Mouse (Mus musculus): ENCODE results near the gene Sh3gl2. TPM values are rescaled to one million over a fixed set of nuclear protein-coding genes. Genes with fewer than 3 reads are reported as not detected.

Sh3gl2 gene
- total and polyA plus RNA-seq, 2 experiments from 2014 or later, result 47.4 to 123 TPM

GRCm38 (mm10) chr4:85559753-85560152 is 354.8 kb downstream of the Sh3gl2 start:
- WGBS, result 87% methylated on average over 6 of the region's 6 CpGs
- Histone ChIP-seq H3K9me3 (ENCODE audit: low read length) (no peaks in the 10 kb centered on the region), H3K4me2 (ENCODE audit: low read depth, low read length, poor library complexity, severe bottlenecking) (no peak overlapping the region), H3K9ac (replicated peaks; ENCODE audit: low read length, poor library complexity, severe bottlenecking) (no peak overlapping the region), H3K4me3 (ENCODE audit: low read depth, low read length) (no peak overlapping the region), H3K27me3 (ENCODE audit: insufficient read depth, low read length) (no peaks in the 10 kb centered on the region), H3K36me3 (ENCODE audit: insufficient read depth, low read length) (no peaks in the 10 kb centered on the region), H3K27ac (ENCODE audit: low read depth, low read length) (no peak overlapping the region), H3K4me1 (ENCODE audit: insufficient read depth, low read length) (no peaks in the 10 kb centered on the region)
- ATAC-seq (ENCODE audit: low FRiP score), result no peak
- no peak for DNase-seq (ENCODE audit: low spot score)
- no peak for TF ChIP-seq CTCF (IDR thresholded peaks at IDR 0.05)

GRCm38 (mm10) chr4:85585426-85585825 is 380.5 kb downstream of the Sh3gl2 start:
- H3K9me3 ChIP-seq (ENCODE audit: low read length), result no peaks in the 10 kb centered on the region
- H3K27ac ChIP-seq (ENCODE audit: low read depth, low read length), result no peak overlapping the region
- H3K4me3 ChIP-seq (ENCODE audit: low read depth, low read length), result no peak overlapping the region
- no peaks in the 10 kb centered on the region for H3K4me1 ChIP-seq (ENCODE audit: insufficient read depth, low read length)
- ATAC-seq (ENCODE audit: low FRiP score) (no peak), DNase-seq (ENCODE audit: low spot score) (no peak)
- TF ChIP-seq CTCF (IDR thresholded peaks at IDR 0.05), result no peak
- H3K4me2 ChIP-seq (ENCODE audit: low read depth, low read length, poor library complexity, severe bottlenecking), result no peak overlapping the region
- H3K27me3 ChIP-seq (ENCODE audit: insufficient read depth, low read length), result no peaks in the 10 kb centered on the region
- no peaks in the 10 kb centered on the region for H3K36me3 ChIP-seq (ENCODE audit: insufficient read depth, low read length)
- H3K9ac ChIP-seq (replicated peaks; ENCODE audit: low read length, poor library complexity, severe bottlenecking), result no peak overlapping the region
- 94% methylated on average over 2 of the region's 2 CpGs for WGBS

- no peak for TF ChIP-seq CTCF (IDR thresholded peaks at IDR 0.05)
- DNase-seq (ENCODE audit: low spot score), result no peak
- Histone ChIP-seq H3K9ac (replicated peaks; ENCODE audit: low read length, poor library complexity, severe bottlenecking) (no peak overlapping the region), H3K4me2 (ENCODE audit: low read depth, low read length, poor library complexity, severe bottlenecking) (no peak overlapping the region), H3K27ac (ENCODE audit: low read depth, low read length) (no peak overlapping the region), H3K4me3 (ENCODE audit: low read depth, low read length) (no peak overlapping the region), H3K9me3 (ENCODE audit: low read length) (no peaks in the 10 kb centered on the region), H3K4me1 (ENCODE audit: insufficient read depth, low read length) (no peaks in the 10 kb centered on the region), H3K27me3 (ENCODE audit: insufficient read depth, low read length) (no peaks in the 10 kb centered on the region), H3K36me3 (ENCODE audit: insufficient read depth, low read length) (no peaks in the 10 kb centered on the region)
- no peak for ATAC-seq (ENCODE audit: low FRiP score)
- 80% methylated on average over 4 of the region's 4 CpGs for WGBS
Observed at GRCm38 (mm10) chr4:85588928-85589327, 384.0 kb downstream of the Sh3gl2 start.

DNA sequence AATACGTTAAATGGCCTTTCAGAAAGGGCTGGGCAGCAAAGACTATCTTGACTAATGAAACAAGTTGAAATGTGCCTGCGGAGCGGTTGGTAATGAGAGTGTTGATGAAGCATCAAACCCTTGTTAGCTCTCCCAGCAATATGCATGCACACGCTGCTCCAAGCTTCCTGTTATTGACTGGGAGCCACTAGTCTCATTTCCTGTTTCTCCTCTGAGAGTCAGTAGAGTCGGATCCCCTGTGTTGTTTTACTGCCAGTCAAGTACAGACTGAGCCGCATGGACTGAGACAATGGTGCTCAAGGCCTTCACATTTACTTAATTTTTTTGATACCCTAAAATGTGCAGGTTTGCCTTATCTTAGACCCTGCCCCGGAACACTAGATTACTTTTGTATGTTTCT is 386.1 kb downstream of the Sh3gl2 start:
- WGBS, result 86% methylated on average over 7 of the region's 7 CpGs
- no peak overlapping the region for H3K27ac ChIP-seq (ENCODE audit: low read depth, low read length)
- no peak for TF ChIP-seq CTCF (IDR thresholded peaks at IDR 0.05)
- no peak overlapping the region for H3K9ac ChIP-seq (replicated peaks; ENCODE audit: low read length, poor library complexity, severe bottlenecking)
- no peak overlapping the region for H3K4me3 ChIP-seq (ENCODE audit: low read depth, low read length)
- H3K9me3 ChIP-seq (ENCODE audit: low read length), result no peaks in the 10 kb centered on the region
- DNase-seq (ENCODE audit: low spot score), result no peak
- ATAC-seq (ENCODE audit: low FRiP score), result no peak
- no peaks in the 10 kb centered on the region for H3K27me3 ChIP-seq (ENCODE audit: insufficient read depth, low read length)
- no peaks in the 10 kb centered on the region for H3K4me1 ChIP-seq (ENCODE audit: insufficient read depth, low read length)
- no peak overlapping the region for H3K4me2 ChIP-seq (ENCODE audit: low read depth, low read length, poor library complexity, severe bottlenecking)
- H3K36me3 ChIP-seq (ENCODE audit: insufficient read depth, low read length), result no peaks in the 10 kb centered on the region

DNA sequence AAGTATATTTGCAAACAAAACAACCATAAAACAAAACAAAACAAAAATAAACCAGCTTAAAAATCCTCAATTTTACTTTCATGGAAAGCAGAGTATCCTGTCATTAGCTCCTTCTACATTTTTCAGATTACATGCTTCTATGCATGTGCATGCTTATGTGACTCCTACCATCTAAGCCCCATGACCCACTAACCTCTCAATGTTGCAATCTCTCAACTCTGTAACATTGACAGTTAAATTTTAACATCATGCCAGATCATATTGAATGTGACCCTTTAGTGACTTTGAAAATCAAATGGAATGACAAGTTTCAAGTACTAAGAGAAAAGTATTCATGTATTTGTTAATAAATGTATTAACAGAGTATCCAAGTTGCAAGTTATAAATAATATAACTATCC is 389.2 kb downstream of the Sh3gl2 start:
- H3K36me3 ChIP-seq (ENCODE audit: insufficient read depth, low read length), result no peaks in the 10 kb centered on the region
- H3K9me3 ChIP-seq (ENCODE audit: low read length), result no peaks in the 10 kb centered on the region
- no peak overlapping the region for H3K4me3 ChIP-seq (ENCODE audit: low read depth, low read length)
- TF ChIP-seq CTCF (IDR thresholded peaks at IDR 0.05), result no peak
- no peaks in the 10 kb centered on the region for H3K4me1 ChIP-seq (ENCODE audit: insufficient read depth, low read length)
- H3K9ac ChIP-seq (replicated peaks; ENCODE audit: low read length, poor library complexity, severe bottlenecking), result no peak overlapping the region
- ATAC-seq (ENCODE audit: low FRiP score) (no peak), DNase-seq (ENCODE audit: low spot score) (no peak)
- no peaks in the 10 kb centered on the region for H3K27me3 ChIP-seq (ENCODE audit: insufficient read depth, low read length)
- no peak overlapping the region for H3K27ac ChIP-seq (ENCODE audit: low read depth, low read length)
- H3K4me2 ChIP-seq (ENCODE audit: low read depth, low read length, poor library complexity, severe bottlenecking), result no peak overlapping the region

DNA sequence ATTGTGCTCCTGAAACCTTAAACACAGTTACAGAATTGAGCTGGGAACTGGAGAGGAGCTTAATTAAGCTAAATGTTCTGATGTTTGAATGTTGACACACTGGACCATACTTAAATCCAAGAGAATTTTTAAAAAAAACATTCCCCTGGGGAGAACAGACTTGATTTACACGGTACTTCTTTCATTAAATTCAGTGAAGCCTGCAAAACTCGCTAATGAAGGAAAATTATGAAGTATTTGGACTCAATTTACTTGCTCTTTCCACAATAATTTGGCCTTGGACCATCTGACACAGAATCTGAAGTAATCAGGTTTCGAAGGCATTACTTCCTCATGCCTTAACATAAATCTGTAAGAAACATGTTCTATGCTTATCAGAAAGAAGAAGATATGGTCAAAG is 408.4 kb downstream of the Sh3gl2 start:
- Histone ChIP-seq H3K9ac (replicated peaks; ENCODE audit: low read length, poor library complexity, severe bottlenecking) (no peak overlapping the region), H3K27ac (ENCODE audit: low read depth, low read length) (no peak overlapping the region), H3K4me2 (ENCODE audit: low read depth, low read length, poor library complexity, severe bottlenecking) (no peak overlapping the region), H3K36me3 (ENCODE audit: insufficient read depth, low read length) (no peaks in the 10 kb centered on the region), H3K4me3 (ENCODE audit: low read depth, low read length) (no peak overlapping the region), H3K27me3 (ENCODE audit: insufficient read depth, low read length) (no peaks in the 10 kb centered on the region), H3K4me1 (ENCODE audit: insufficient read depth, low read length) (no peaks in the 10 kb centered on the region), H3K9me3 (ENCODE audit: low read length) (no peaks in the 10 kb centered on the region)
- ATAC-seq (ENCODE audit: low FRiP score) (no peak), DNase-seq (ENCODE audit: low spot score) (no peak)
- 84% methylated on average over 3 of the region's 3 CpGs for WGBS
- no peak for TF ChIP-seq CTCF (IDR thresholded peaks at IDR 0.05)
